Mouse (Mus musculus): Measurements from ENCODE around the gene Baiap2.

GRCm38 (mm10) chr11:120034306-120034705, 91.7 kb downstream of the Baiap2 start:
- TF ChIP-seq JUND (conservative IDR thresholded peaks at IDR 0.05; ENCODE audit: low read depth, low read length) (no peak), MAX (IDR thresholded peaks at IDR 0.05; ENCODE audit: low read length) (no peak), EP300 (IDR thresholded peaks at IDR 0.05; ENCODE audit: low read length) (no peak), CTCF (conservative IDR thresholded peaks at IDR 0.05 in 1 of 2, IDR thresholded peaks at IDR 0.05 in 1 of 2; ENCODE audit: low read depth in 2 of 2, low read length in 2 of 2) (no peak), RCOR1 (conservative IDR thresholded peaks at IDR 0.05; ENCODE audit: low read depth, low read length) (no peak), KAT2A (IDR thresholded peaks at IDR 0.05; ENCODE audit: insufficient replicate concordance, low read length) (no peak), MXI1 (IDR thresholded peaks at IDR 0.05; ENCODE audit: low read depth, low read length) (no peak), PAX5 (IDR thresholded peaks at IDR 0.05; ENCODE audit: low read length) (no peak), ZMIZ1 (IDR thresholded peaks at IDR 0.05; ENCODE audit: low read depth, low read length) (no peak), POLR2A (IDR thresholded peaks at IDR 0.05; ENCODE audit: low read depth, low read length) (no peak), POLR2AphosphoS2 (IDR thresholded peaks at IDR 0.05; ENCODE audit: low read depth, low read length) (no peak)

Measured in CH12.LX (cell line).